Mouse (Mus musculus) kidney, postnatal 36 days (tissue): Measurements from ENCODE around the gene Rbm18.

ENCODE experiments used
- DNase-seq, 2 experiments: peaks; one replicate each; pipeline ENCODE4 v3.0.0; 2021 to 2022; ENCODE audit warnings: mixed read lengths in 2 of 2

Rbm18 gene

DNA sequence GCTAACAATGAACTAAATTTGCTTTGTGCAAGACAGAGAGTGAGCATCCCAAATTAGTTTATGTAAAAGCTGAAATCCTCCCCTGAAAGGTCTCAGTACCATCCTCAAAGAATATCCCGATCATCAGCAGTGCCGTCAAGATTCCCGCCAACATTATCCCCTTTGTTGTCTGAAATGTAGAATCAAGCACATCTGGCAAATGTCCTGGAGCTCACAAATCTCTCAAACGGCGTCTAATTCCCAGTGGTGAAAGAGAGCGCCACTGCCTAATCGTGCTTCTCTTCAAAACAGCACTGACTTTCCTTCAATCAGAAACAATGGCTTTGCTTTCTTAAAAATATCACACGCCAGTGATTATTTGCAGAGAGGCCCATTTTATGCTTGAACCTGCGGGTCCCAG is 69.4 kb downstream of the Rbm18 start:
- no peak for DNase-seq
